Mouse (Mus musculus) bone marrow macrophage, adult 2 months (primary cell): ENCODE data around the gene Sept10.

Source experiments
- CTCF ChIP-seq: IDR thresholded peaks from 2 replicates; pipeline ENCODE4 v1.5.1; 2012; ENCODE audit warnings: low read depth, mild to moderate bottlenecking, low read length, moderate library complexity
- POLR2A ChIP-seq: IDR thresholded peaks from 2 replicates; pipeline ENCODE4 v1.6.1; 2012; ENCODE audit warnings: mild to moderate bottlenecking, low read depth, low read length, borderline replicate concordance

DNA sequence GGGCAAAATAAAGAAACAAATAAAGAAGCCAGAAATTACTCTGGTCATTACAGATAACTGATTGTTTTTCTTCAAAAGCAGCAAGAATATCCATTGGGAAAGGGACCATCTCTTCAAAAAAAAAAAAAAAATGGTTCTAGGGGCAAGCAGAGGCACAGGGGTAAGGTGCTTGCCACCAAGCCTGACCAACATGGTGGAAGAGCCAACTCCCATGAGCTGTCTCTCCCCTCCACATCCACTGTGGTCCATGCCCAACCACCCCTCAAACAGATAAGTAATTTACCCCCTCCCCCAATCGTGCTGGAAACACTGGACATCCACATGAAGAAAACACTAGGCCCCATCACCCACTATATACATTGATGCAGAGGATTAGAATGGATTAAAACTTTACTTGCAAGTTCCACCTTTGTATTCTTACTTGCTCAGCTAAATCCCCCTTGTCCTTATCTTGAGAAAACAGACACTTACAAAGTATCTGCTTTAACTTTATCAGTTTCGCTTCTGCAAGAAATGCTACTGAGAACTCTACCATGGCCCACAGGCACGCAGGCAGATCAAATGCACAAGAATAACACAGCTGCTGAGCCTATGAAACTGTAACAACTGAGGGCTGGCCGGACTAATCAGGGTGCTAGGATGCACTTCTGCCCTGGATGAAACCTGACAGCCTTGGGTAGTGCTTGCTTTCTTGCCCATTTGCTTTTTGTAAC is 59.3 kb downstream of the Sept10 start:
- no peak for TF ChIP-seq CTCF
- no peak for TF ChIP-seq POLR2A
